Mouse (Mus musculus) neural tube, embryonic 13.5 days (tissue): ENCODE measurements around the gene Cd300lf. TPM values are rescaled to one million over a fixed set of nuclear protein-coding genes. Genes with fewer than 3 reads are reported as not detected.

ENCODE experiments used
- ATAC-seq: fragments of 200-750 bp; cut with Nextera tagmentation; 2 replicates; pipeline ENCODE4 v1.8.0; 2017; ENCODE audit warnings: low read depth, mild to moderate bottlenecking, moderate TSS enrichment, moderate library complexity
- H3K27ac ChIP-seq: fragments of 300-500 bp; sonication (generic); replicated peaks from 2 replicates; pipeline ENCODE4 v1.5.1; 2015; ENCODE audit warnings: moderate library complexity, mild to moderate bottlenecking, inconsistent platforms
- H3K27me3 ChIP-seq: fragments of 300-500 bp; sonication (generic); 2 replicates; pipeline ENCODE4 v1.6.1; 2015; ENCODE audit warnings: mild to moderate bottlenecking, inconsistent platforms
- H3K36me3 ChIP-seq: fragments of 300-500 bp; sonication (generic); 2 replicates; pipeline ENCODE4 v1.6.1; 2015; ENCODE audit warnings: mild to moderate bottlenecking, inconsistent platforms
- H3K4me1 ChIP-seq: fragments of 300-500 bp; sonication (generic); replicated peaks from 2 replicates; pipeline ENCODE4 v1.6.1; 2015; ENCODE audit warnings: inconsistent platforms
- H3K4me2 ChIP-seq: fragments of 300-500 bp; sonication (generic); 2 replicates; pipeline ENCODE4 v1.6.1; 2015; ENCODE audit warnings: inconsistent platforms, mild to moderate bottlenecking, moderate library complexity
- H3K4me3 ChIP-seq: fragments of 300-500 bp; sonication (generic); 2 replicates; pipeline ENCODE4 v1.5.1; 2015; ENCODE audit warnings: mild to moderate bottlenecking, inconsistent platforms
- H3K9ac ChIP-seq: fragments of 300-500 bp; sonication (generic); 2 replicates; pipeline ENCODE4 v1.6.1; 2015; ENCODE audit warnings: moderate library complexity, mild to moderate bottlenecking, inconsistent platforms
- H3K9me3 ChIP-seq: fragments of 300-500 bp; sonication (generic); 2 replicates; pipeline ENCODE4 v1.6.1; 2016; ENCODE audit warnings: inconsistent platforms
- WGBS: fragments of 180-500 bp; shearing (Covaris S2); methylation state at CpG from one replicate; pipeline ENCODE4 v1.1.7; 2015; 5-methylcytosine and 5-hydroxymethylcytosine counted together
- polyA plus RNA-seq: library from polyadenylated mRNA; unstranded; fragments of >200 nt; fragmentation: Nextera tagmentation; extraction: Ambion mirVana; gene quantifications from 2 replicates; pipeline ENCODE4 v1.2.1, GENCODE M21; 2015

Gene Cd300lf
- polyA plus RNA-seq: 0.14 TPM in 1 of 2 replicates, not detected in the other

DNA sequence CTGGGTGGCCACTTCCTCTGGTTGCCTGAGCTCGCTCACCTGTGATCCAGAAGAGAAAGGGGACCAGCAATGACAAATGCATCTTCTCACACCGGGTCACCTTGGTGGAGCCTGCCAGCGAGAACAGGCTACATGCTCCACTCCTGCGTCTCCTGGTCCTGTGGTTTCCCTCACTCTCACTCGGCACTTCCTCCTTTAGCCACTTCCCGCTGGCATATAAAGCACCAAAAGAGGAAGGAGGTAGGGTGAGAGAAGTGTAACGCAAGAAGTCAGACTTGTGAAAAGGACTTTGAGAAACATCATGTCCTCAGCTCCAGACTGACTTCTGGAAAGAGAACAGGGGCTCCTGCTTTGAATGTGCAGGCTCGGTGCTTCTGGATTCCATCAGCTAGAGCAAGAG, at the start of gene Cd300lf:
Gene Cd300lf (minus strand): TSS at position 193 of the 400 bp plus-strand sequence.
- Histone ChIP-seq H3K9ac (no peak within 1 kb of the TSS), H3K27me3 (no peaks in the 10 kb centered on the region), H3K36me3 (no peaks in the 10 kb centered on the region), H3K4me1 (no peaks in the 10 kb centered on the region), H3K9me3 (no peaks in the 10 kb centered on the region), H3K4me2 (no peak within 1 kb of the TSS), H3K27ac (no peak within 1 kb of the TSS), H3K4me3 (no peak within 1 kb of the TSS)
- no peak for ATAC-seq
- 72% methylated on average over 8 of the region's 8 CpGs for WGBS

DNA sequence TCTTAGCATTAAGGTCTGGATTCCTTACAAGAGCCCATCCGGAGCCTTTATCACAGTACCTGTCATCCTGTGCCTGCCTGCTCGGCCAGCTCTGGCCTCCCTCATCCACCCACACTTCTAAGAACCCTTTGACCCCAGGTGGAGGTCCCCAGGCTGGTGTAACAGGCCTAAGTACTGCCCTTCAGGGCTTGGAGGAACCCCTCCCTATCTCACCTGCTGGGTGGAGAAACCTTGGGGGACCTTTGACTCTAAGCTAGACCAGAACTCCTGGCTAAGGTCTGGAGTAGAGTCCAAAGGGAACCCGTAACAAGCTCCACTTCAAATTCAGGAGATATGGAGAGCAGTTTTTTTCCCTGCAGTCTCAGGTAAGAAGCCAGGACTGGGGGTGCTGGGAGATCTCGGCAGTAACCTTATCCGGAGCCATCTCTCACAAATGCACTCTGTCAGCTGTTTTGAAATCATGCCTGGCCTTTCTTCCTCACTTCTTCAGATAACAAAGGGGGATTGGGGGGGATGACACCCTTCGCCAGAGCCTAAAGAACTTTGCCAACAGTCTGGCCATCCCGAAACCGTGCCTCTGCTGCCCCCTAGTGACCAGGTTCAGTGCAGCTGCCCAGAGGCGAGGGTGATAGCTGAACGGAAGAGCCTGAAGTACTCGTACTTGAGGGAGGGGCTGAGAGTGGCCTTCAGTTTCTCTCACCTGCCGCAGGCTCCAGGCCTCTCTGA, 48.3 kb upstream of the Cd300lf start:
- no peaks in the 10 kb centered on the region for H3K27me3 ChIP-seq
- H3K27ac ChIP-seq: no peak overlapping the region
- no peak overlapping the region for H3K4me2 ChIP-seq
- no peak overlapping the region for H3K9ac ChIP-seq
- H3K9me3 ChIP-seq: no peaks in the 10 kb centered on the region
- H3K4me3 ChIP-seq: no peak overlapping the region
- peaks cover 6% of the 10 kb centered on the region; the same call in 1 of the 2 replicates for H3K36me3 ChIP-seq
- no peak for ATAC-seq
- H3K4me1 ChIP-seq: peaks cover 41% of the 10 kb centered on the region
- 22% methylated on average over 12 of the region's 12 CpGs for WGBS

DNA sequence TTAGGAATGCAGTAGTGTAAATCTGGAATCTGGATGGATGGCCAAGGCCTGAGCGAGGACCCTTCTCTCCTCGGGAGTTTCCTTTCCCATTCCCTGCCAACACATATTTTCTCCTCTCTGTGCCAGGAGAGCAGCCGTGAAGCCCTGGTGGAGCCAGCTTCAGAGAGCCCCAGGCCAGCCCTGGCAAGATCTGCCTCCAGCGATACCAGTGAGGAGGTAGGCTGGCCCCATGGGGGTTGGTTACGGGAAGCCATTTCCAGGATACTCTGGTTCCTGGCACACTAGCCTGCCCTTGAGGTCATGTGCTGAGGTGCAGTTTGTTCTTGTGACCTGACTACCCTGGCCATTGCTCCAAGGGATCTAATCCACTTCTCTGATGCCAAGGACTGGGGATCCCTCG, 46.1 kb upstream of the Cd300lf start:
- H3K4me3 ChIP-seq: no peak overlapping the region
- peaks cover 52% of the 10 kb centered on the region for H3K4me1 ChIP-seq
- H3K27ac ChIP-seq: peak overlapping the region; percentile 28; the same call in 1 of the 2 replicates
- peaks cover 6% of the 10 kb centered on the region; the same call in 1 of the 2 replicates for H3K36me3 ChIP-seq
- no peaks in the 10 kb centered on the region for H3K9me3 ChIP-seq
- ATAC-seq: no peak
- H3K9ac ChIP-seq: no peak overlapping the region
- no peak overlapping the region for H3K4me2 ChIP-seq
- 89% methylated on average over 6 of the region's 6 CpGs for WGBS
- no peaks in the 10 kb centered on the region for H3K27me3 ChIP-seq

DNA sequence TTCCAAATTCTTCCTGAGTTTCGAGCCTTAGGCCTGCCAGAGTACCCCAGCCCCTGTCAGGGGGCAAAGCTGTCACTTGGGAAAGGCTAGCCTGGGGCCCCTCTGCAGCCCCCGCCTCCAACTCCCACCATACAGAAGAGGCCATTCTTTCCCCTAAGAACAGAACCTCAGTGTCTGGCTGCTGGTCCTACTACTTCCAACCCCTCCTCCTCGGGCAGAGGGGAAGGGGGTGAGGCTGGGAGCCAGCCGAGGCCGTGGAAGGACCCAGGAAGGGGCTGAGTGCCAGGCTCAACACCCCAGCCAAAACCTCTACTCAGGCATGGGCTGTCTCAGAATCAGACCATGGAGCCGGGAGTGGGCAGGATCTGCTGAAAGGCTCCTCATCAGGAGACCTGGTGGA, 45.4 kb upstream of the Cd300lf start:
- WGBS: 77% methylated on average over 6 of the region's 6 CpGs
- Histone ChIP-seq H3K9me3 (no peaks in the 10 kb centered on the region), H3K27me3 (peaks cover under 1% of the 10 kb centered on the region), H3K36me3 (peaks cover 6% of the 10 kb centered on the region; the same call in 1 of the 2 replicates), H3K27ac (peak overlapping the region; percentile 74; the same call in 1 of the 2 replicates), H3K4me2 (no peak overlapping the region), H3K4me3 (no peak overlapping the region), H3K9ac (no peak overlapping the region), H3K4me1 (peaks cover 58% of the 10 kb centered on the region)
- ATAC-seq: no peak

DNA sequence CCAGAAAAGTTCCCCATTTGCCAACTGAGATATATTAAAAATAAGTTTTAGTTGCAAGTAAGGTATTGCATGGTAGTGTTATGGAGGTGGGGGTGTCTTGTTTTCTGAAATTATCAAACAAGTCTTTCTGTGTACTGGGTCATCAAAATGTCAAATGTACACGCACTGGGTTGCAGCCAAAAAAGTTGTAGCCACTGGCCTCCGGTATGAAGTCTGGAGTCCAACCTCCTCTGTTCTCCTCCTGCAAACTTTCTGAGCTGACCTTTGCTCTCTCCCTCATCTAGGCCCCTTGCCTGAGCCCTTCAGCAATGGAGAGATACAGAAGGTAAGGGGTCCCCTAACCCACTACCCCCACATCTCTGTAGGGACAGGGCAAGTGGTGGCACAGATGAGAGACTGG, 45.0 kb upstream of the Cd300lf start:
- no peaks in the 10 kb centered on the region for H3K9me3 ChIP-seq
- H3K4me1 ChIP-seq: peaks cover 63% of the 10 kb centered on the region
- ATAC-seq: no peak
- peaks cover 6% of the 10 kb centered on the region; the same call in 1 of the 2 replicates for H3K36me3 ChIP-seq
- H3K4me3 ChIP-seq: no peak overlapping the region
- H3K27ac ChIP-seq: peak overlapping the region; percentile 74
- no peak overlapping the region for H3K9ac ChIP-seq
- WGBS: 72% methylated on average over 2 of the region's 2 CpGs
- 0 out of 2 replicates have a peak overlapping the region, but pooled peaks have one; percentile 1 for H3K4me2 ChIP-seq
- peaks cover 4% of the 10 kb centered on the region for H3K27me3 ChIP-seq

DNA sequence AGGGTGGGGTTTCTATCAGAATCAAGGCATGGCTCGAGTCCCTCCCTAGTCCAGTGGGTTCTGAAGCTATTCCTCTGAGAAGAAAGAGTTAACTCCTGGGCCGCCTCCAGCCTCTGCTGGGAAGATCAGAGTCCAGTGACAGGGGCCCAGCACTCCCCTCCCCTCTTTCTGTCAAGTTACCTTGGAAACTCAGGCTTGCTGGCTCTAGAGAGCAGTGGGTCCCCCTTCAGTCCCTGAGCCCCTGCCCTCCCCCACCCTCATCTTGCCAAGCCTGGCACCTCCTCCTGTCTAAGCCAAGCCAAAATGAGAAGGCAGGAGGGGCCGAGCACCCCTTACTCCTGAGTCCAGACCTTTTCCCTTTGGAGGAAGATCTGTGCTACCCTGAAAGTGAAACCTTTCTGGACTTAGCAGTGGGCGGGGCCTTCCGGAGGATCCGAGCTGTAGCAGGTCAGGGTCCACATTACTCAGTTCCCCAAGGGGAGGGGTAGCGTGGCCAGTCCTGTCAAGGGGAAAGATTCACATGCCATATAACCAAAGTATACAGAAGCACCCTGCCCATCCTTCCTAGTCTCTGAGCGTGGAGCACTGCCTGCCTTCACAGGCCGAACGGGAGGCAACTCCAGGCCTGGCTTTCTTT, 43.9 kb upstream of the Cd300lf start:
- Histone ChIP-seq H3K9me3 (no peaks in the 10 kb centered on the region), H3K4me2 (0 out of 2 replicates have a peak overlapping the region, but pooled peaks have one; percentile 5), H3K27me3 (peaks cover 11% of the 10 kb centered on the region), H3K4me1 (peaks cover 74% of the 10 kb centered on the region), H3K36me3 (peaks cover 6% of the 10 kb centered on the region; the same call in 1 of the 2 replicates), H3K27ac (peak overlapping the region; percentile 74), H3K9ac (peak overlapping the region; percentile 2; the same call in 1 of the 2 replicates), H3K4me3 (no peak overlapping the region)
- WGBS: 42% methylated on average over 10 of the region's 10 CpGs
- ATAC-seq: peak; percentile 67

DNA sequence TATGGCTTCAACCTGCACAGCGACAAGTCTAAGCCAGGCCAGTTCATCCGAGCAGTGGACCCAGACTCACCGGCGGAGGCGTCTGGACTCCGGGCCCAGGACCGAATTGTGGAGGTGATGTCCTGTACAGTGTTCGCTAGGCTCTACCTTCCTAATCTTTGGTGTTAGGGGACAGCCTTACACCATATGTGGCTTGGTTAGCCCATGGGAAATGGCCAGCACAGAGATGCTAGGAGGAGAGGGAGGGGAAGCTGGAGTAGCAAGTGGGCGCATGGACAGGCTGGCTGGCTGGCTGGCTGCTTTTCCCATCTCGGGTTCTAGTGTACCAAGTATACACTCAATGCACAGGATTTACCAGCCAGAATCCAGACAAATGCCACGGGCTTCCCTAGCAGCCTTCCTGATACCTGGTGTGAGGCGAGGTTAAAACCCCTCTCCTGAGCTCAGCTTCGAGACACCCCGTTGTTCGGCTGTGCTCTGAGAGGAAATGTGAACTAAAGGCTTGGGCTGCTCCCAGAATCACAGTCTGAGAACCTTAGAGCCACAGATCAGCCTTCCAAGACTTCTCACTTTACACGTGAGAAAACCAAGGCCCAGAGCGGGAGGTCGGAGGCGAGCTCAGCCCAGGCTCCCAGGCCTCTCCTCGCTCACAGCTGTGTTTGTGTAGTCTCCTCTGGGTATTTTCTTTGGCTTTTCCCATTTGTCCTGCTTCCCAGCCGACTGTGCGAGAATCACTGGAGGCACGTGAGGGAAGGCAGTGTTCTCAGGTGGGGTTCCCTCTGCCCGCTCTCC, 42.8 kb upstream of the Cd300lf start:
- 75% methylated on average over 24 of the region's 24 CpGs for WGBS
- H3K4me2 ChIP-seq: no peak overlapping the region
- 0 out of 2 replicates have a peak overlapping the region, but pooled peaks have one; percentile 2 for H3K9ac ChIP-seq
- H3K4me3 ChIP-seq: no peak overlapping the region
- no peaks in the 10 kb centered on the region for H3K9me3 ChIP-seq
- H3K36me3 ChIP-seq: peaks cover 6% of the 10 kb centered on the region; the same call in 1 of the 2 replicates
- peak overlapping the region; percentile 55 for H3K27ac ChIP-seq
- ATAC-seq: no peak
- H3K4me1 ChIP-seq: peaks cover 84% of the 10 kb centered on the region
- peaks cover 11% of the 10 kb centered on the region for H3K27me3 ChIP-seq

DNA sequence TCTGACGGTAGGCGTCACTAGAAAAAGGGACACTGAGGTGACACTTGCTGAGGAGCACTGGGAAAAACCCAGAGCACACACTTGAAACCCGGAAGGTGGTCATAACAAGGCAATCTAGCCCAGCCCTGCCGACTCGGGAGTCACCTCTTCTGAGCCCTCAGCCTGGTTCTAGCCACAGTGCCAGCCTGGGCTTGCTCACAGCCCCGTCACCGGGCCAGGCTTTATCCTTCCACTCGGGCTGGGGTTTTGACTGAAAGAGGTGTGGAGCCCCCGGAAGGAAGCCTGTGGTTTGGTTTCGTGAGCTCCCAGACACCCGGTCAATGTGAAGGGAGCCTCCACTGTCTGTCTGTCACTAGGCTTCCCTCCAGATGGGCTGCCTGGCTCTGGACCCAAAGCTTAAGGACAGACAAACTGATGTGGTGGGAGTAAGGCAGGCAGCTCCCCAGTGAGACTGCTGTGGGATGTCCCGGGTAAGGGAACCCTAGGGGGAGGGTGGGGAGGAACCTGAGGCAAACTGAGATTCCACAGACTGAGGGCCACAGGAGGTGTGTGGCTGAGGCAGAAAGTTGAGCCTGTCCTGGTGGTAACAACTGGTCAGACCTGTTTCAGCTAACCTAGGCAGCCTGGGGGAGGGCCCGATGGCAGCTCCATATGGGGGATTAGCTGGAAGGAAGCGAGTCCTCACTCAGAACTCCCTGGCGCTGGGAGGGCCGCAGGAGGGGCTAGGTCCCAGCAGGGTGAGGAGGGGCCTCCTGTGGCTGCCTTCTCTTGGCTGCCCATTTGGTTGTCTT, 40.0 kb upstream of the Cd300lf start:
- ATAC-seq: no peak
- H3K4me3 ChIP-seq: no peak overlapping the region
- H3K36me3 ChIP-seq: no peaks in the 10 kb centered on the region
- H3K9me3 ChIP-seq: no peaks in the 10 kb centered on the region
- H3K9ac ChIP-seq: no peak overlapping the region
- peaks cover 11% of the 10 kb centered on the region for H3K27me3 ChIP-seq
- peaks cover 84% of the 10 kb centered on the region for H3K4me1 ChIP-seq
- WGBS: 17% methylated on average over 16 of the region's 16 CpGs
- H3K27ac ChIP-seq: no peak overlapping the region
- peak overlapping the region; percentile 11; the same call in 1 of the 2 replicates for H3K4me2 ChIP-seq

DNA sequence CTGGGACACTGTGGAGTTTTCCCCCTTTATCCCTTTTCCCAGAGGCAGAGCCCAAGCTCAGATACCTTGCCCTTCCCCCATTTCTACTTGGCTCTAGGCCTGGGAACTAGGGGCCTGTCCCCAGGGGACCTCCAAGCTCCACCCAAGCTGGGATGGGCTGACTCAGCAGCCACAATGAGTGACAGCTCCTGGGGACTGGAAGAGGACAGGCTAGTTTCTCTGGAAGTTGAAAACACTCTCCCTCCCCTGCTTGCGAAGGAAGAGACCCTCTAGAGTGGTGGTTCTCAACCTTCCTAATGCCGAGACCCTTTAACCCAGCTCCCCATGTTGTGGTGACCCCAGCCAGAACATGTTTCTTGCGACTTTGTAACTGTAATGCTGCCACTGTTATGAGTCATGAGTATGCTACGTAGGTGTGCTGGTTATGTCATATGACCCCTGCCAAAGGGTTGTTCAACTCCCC, 39.1 kb upstream of the Cd300lf start:
- Histone ChIP-seq H3K36me3 (no peaks in the 10 kb centered on the region), H3K4me3 (no peak overlapping the region), H3K9me3 (no peaks in the 10 kb centered on the region), H3K27ac (no peak overlapping the region), H3K4me2 (0 out of 2 replicates have a peak overlapping the region, but pooled peaks have one; percentile 4), H3K4me1 (peaks cover 75% of the 10 kb centered on the region), H3K9ac (no peak overlapping the region), H3K27me3 (peaks cover 11% of the 10 kb centered on the region)
- WGBS: 35% methylated on average over 4 of the region's 4 CpGs
- ATAC-seq: 0 out of 2 replicates have a peak, but pooled peaks have one; percentile 7

DNA sequence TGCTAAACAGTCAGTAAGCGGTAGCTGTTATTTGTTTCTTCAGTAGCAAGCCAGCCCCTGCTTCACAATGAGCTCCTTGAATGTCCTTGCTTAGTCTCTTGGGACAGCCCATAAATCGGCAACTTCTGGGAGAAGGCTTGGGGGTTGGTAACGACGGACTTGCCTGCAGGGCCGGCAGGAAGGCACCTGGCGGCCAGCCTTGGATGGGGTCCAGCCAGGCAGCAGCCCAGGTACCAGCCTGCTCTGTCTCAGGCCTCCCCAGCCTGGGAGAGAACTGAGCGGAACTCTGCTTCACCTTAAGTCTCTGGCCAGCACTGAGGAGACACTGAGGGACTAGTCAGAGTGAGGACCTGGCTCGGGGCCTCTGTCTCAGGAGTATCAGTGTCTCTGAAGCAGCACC, 37.3 kb upstream of the Cd300lf start:
- Histone ChIP-seq H3K4me3 (no peak overlapping the region), H3K36me3 (no peaks in the 10 kb centered on the region), H3K27ac (no peak overlapping the region), H3K4me2 (0 out of 2 replicates have a peak overlapping the region, but pooled peaks have one; percentile 2), H3K9ac (0 out of 2 replicates have a peak overlapping the region, but pooled peaks have one; percentile 22), H3K27me3 (peaks cover 11% of the 10 kb centered on the region), H3K9me3 (no peaks in the 10 kb centered on the region), H3K4me1 (peaks cover 60% of the 10 kb centered on the region)
- ATAC-seq: no peak
- WGBS: 29% methylated on average over 8 of the region's 8 CpGs

DNA sequence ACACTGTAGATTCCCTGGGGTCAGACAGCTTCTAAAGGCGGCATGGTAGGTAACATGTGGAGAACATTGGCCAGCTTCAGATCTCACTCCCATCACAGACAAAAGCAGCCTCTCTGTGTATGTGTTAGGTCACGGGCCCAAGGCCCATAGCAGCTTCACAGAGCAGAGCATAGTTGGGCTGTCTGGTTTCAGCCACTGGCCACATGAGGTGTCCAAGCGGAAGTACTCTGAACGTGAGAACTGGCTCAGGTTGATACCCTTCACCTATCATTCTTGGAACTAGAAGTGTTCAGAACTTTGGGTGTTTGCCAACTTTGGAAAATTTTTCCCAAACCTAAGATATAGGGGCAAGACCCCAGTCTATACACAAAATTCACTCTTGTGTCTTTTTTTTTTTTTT, 35.6 kb upstream of the Cd300lf start:
- H3K36me3 ChIP-seq: no peaks in the 10 kb centered on the region
- ATAC-seq: no peak
- H3K27me3 ChIP-seq: peaks cover 28% of the 10 kb centered on the region
- no peak overlapping the region for H3K9ac ChIP-seq
- peaks cover 60% of the 10 kb centered on the region for H3K4me1 ChIP-seq
- WGBS: 91% methylated on average over 4 of the region's 4 CpGs
- H3K9me3 ChIP-seq: no peaks in the 10 kb centered on the region
- H3K27ac ChIP-seq: no peak overlapping the region
- no peak overlapping the region for H3K4me3 ChIP-seq
- H3K4me2 ChIP-seq: no peak overlapping the region
